Mouse (Mus musculus) stomach, embryonic 15.5 days (tissue): ENCODE measurements around the gene Hspbap1. TPM values are rescaled to one million over a fixed set of nuclear protein-coding genes. Genes with fewer than 3 reads are reported as not detected.

ENCODE experiments used
- ATAC-seq: fragments of 200-750 bp; cut with Nextera tagmentation; 2 replicates; pipeline ENCODE4 v1.8.0; 2017; ENCODE audit warnings: low read depth, moderate number of reproducible peaks, moderate TSS enrichment; ENCODE audit not compliant: insufficient read depth, low FRiP score
- H3K27ac ChIP-seq: fragments of 300-500 bp; sonication (generic); 2 replicates; pipeline ENCODE4 v1.5.1; 2015; ENCODE audit warnings: mild to moderate bottlenecking, inconsistent platforms
- H3K27me3 ChIP-seq: fragments of 300-500 bp; sonication (generic); replicated peaks from 2 replicates; pipeline ENCODE4 v1.6.1; 2015; ENCODE audit warnings: inconsistent platforms
- H3K36me3 ChIP-seq: fragments of 300-500 bp; sonication (generic); 2 replicates; pipeline ENCODE4 v1.6.1; 2015; ENCODE audit warnings: inconsistent platforms
- H3K4me1 ChIP-seq: fragments of 300-500 bp; sonication (generic); 2 replicates; pipeline ENCODE4 v1.6.1; 2015; ENCODE audit warnings: inconsistent platforms
- H3K4me2 ChIP-seq: fragments of 300-500 bp; sonication (generic); 2 replicates; pipeline ENCODE4 v1.6.1; 2015; ENCODE audit warnings: mild to moderate bottlenecking, inconsistent platforms
- H3K4me3 ChIP-seq: fragments of 300-500 bp; sonication (generic); replicated peaks from 2 replicates; pipeline ENCODE4 v1.5.1; 2015; ENCODE audit warnings: inconsistent platforms
- H3K9ac ChIP-seq: fragments of 300-500 bp; sonication (generic); 2 replicates; pipeline ENCODE4 v1.6.1; 2015; ENCODE audit warnings: inconsistent platforms
- H3K9me3 ChIP-seq: fragments of 300-500 bp; sonication (generic); 2 replicates; pipeline ENCODE4 v1.6.1; 2016; ENCODE audit warnings: inconsistent platforms
- WGBS: fragments of 180-500 bp; shearing (Covaris S2); methylation state at CpG from one replicate; pipeline ENCODE4 v1.1.7; 2015; 5-methylcytosine and 5-hydroxymethylcytosine counted together
- polyA plus RNA-seq: library from polyadenylated mRNA; unstranded; fragments of >200 nt; fragmentation: Nextera tagmentation; extraction: Ambion mirVana; gene quantifications from 2 replicates; pipeline ENCODE4 v1.2.1, GENCODE M21; 2015

Gene Hspbap1
- polyA plus RNA-seq, 1 experiment from 2014 or later = 13.8 TPM

GRCm38 (mm10) chr16:35869126-35869525 lies 99.0 kb downstream of the Hspbap1 start:
- WGBS = 46% methylated on average over 3 of the region's 3 CpGs
- no peaks in the 10 kb centered on the region for H3K36me3 ChIP-seq
- no peaks in the 10 kb centered on the region for H3K9me3 ChIP-seq
- ATAC-seq = no peak
- peak overlapping the region; percentile 29 for H3K4me2 ChIP-seq
- H3K4me1 ChIP-seq = 0 out of 2 replicates have a peak, but pooled peaks cover 4% of the 10 kb centered on the region
- H3K9ac ChIP-seq = no peak overlapping the region
- H3K27me3 ChIP-seq = no peaks in the 10 kb centered on the region
- H3K27ac ChIP-seq = no peak overlapping the region
- H3K4me3 ChIP-seq = 0 out of 2 replicates have a peak overlapping the region, but pooled peaks have one; percentile 2

- 72% methylated on average over 6 of the region's 6 CpGs for WGBS
- ATAC-seq = no peak
- H3K27me3 ChIP-seq = no peaks in the 10 kb centered on the region
- H3K36me3 ChIP-seq = no peaks in the 10 kb centered on the region
- H3K4me1 ChIP-seq = 0 out of 2 replicates have a peak, but pooled peaks cover 4% of the 10 kb centered on the region
- H3K9me3 ChIP-seq = no peaks in the 10 kb centered on the region
- H3K4me2 ChIP-seq = peak overlapping the region; percentile 29; the same call in 1 of the 2 replicates
- H3K9ac ChIP-seq = no peak overlapping the region
- H3K4me3 ChIP-seq = no peak overlapping the region
- no peak overlapping the region for H3K27ac ChIP-seq
These were observed 99.5 kb downstream of the Hspbap1 start for GRCm38 (mm10) chr16:35869656-35870055.

DNA sequence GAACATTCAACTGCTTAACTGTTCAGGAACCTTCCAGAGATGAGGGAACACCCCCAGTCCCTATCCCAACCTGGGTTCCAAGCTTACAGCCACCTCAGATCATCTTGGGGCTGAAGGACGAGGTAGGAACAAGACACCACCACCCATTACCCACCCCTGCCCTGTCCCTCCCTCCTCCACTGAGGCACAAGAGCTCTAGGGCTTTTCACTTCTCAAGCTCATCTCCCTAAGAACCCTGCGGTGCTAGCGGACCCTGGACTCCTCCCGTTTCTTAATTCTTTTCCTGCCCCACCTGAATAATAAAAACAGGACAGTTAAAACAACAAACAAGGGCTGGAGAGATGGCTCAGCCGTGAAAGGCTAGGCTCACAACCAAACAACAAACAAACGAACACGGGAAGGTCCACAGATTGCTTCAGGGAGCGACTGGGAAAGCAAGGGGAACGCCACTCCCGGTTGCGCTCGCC lies 100.4 kb downstream of the Hspbap1 start:
- 0 out of 2 replicates have a peak, but pooled peaks have one; percentile 6 for ATAC-seq
- WGBS = 3% methylated on average over 12 of the region's 12 CpGs
- no peaks in the 10 kb centered on the region for H3K36me3 ChIP-seq
- H3K4me2 ChIP-seq = peak overlapping the region; percentile 76
- no peak overlapping the region for H3K27ac ChIP-seq
- no peaks in the 10 kb centered on the region for H3K27me3 ChIP-seq
- H3K4me3 ChIP-seq = peak overlapping the region; percentile 75
- H3K9ac ChIP-seq = peak overlapping the region; percentile 60
- 0 out of 2 replicates have a peak, but pooled peaks cover 4% of the 10 kb centered on the region for H3K4me1 ChIP-seq
- no peaks in the 10 kb centered on the region for H3K9me3 ChIP-seq

- no peak within 1 kb of the TSS for H3K27ac ChIP-seq
- peak within 1 kb of the TSS; percentile 60 for H3K9ac ChIP-seq
- peak within 1 kb of the TSS; percentile 75 for H3K4me3 ChIP-seq
- 1% methylated on average over 37 of the region's 38 CpGs for WGBS
- H3K4me1 ChIP-seq = 0 out of 2 replicates have a peak, but pooled peaks cover 4% of the 10 kb centered on the region
- H3K9me3 ChIP-seq = no peaks in the 10 kb centered on the region
- H3K4me2 ChIP-seq = peak within 1 kb of the TSS; percentile 76
- ATAC-seq = peak; percentile 79
- no peaks in the 10 kb centered on the region for H3K27me3 ChIP-seq
- H3K36me3 ChIP-seq = no peaks in the 10 kb centered on the region
These were observed 101.1 kb downstream of the Hspbap1 start, which contains the start of gene Parp14 for GRCm38 (mm10) chr16:35871048-35871851. Gene Parp14 (minus strand): TSS chr16:35871544.

DNA sequence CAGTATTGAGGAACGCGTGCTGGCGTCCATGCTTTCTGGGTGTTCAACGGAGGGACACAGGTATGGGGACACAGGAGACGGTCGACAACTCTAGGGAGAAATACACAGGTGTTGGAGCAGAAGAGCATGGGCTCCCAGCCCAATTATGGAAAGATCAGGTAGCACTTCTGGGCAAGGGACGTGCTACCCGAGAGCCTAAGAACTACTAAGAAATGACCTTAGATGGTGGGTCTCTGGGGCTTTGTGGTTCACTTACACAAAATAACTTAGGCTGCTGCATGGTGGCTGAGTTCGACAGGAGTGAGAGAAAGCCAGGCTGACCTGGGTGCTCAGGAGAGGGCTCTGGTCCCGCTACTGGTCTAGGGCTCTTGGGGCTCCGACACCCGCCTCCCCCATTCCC lies 101.7 kb downstream of the Hspbap1 start:
- Histone ChIP-seq H3K36me3 (no peaks in the 10 kb centered on the region), H3K9ac (no peak overlapping the region), H3K27me3 (no peaks in the 10 kb centered on the region), H3K9me3 (no peaks in the 10 kb centered on the region), H3K4me2 (peak overlapping the region; percentile 76), H3K4me3 (peak overlapping the region; percentile 75), H3K4me1 (0 out of 2 replicates have a peak, but pooled peaks cover 4% of the 10 kb centered on the region), H3K27ac (no peak overlapping the region)
- ATAC-seq = no peak
- 16% methylated on average over 12 of the region's 12 CpGs for WGBS

DNA sequence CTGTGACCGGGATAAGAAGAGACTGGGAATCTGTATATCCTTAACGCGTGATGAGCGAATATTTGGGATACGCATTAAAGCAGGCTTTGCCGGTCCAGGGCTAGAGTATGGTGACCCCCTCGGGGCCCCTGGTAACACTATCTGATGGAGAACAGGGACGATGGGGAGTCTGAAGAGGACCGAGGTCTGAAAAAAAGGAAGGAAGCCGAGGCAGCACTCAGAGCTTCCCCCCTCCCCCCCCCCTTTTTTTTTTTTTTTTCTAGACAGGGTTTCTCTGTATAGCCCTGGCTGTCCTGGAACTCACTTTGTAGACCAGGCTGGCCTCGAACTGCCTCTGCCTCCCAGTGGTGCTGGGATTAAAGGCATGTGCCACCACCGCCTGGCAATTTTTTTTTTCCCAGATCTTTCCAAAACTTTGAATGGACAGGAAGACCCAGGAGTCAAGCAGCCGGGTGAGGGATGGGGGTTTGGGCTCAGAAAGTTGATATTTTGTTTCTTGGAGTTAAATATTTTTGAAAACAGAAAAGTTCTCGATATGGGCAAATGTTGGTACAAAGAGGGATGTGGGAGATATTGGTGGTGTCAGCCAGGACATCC lies 102.3 kb downstream of the Hspbap1 start:
- 28% methylated on average over 14 of the region's 14 CpGs for whole genome bisulfite sequencing
- no peaks in the 10 kb centered on the region for H3K36me3 ChIP-seq
- H3K4me2 ChIP-seq = peak overlapping the region; percentile 76
- no peaks in the 10 kb centered on the region for H3K27me3 ChIP-seq
- no peaks in the 10 kb centered on the region for H3K9me3 ChIP-seq
- no peak for ATAC-seq
- 0 out of 2 replicates have a peak overlapping the region, but pooled peaks have one; percentile 75 for H3K4me3 ChIP-seq
- no peak overlapping the region for H3K27ac ChIP-seq
- H3K4me1 ChIP-seq = 0 out of 2 replicates have a peak, but pooled peaks cover 4% of the 10 kb centered on the region
- H3K9ac ChIP-seq = no peak overlapping the region

DNA sequence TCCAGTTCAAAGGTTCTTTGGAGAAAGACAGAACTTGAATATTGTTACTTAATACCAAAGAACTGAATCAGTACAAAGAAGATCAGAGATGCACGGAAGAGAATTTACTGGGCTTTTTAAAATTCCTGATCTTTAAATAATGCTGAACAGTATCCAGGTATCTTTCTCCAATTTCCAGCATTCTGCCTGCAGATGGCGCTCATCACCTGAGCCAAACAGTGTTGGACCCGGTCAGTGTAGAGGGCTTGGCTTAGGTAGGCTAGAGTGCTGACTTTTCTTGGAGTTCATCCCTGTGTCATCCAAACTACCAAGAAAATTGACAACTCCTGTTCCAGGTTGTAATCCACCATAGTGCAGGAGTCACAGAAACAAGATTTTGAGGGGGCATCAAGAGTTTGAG lies 104.2 kb downstream of the Hspbap1 start:
- ATAC-seq = no peak
- H3K9ac ChIP-seq = no peak overlapping the region
- H3K4me1 ChIP-seq = 0 out of 2 replicates have a peak, but pooled peaks cover 4% of the 10 kb centered on the region
- H3K9me3 ChIP-seq = no peaks in the 10 kb centered on the region
- no peaks in the 10 kb centered on the region for H3K27me3 ChIP-seq
- no peak overlapping the region for H3K4me2 ChIP-seq
- H3K36me3 ChIP-seq = no peaks in the 10 kb centered on the region
- no peak overlapping the region for H3K4me3 ChIP-seq
- no peak overlapping the region for H3K27ac ChIP-seq
- WGBS = 28% methylated on average over 3 of the region's 3 CpGs

Other genes with a start within 250 kb of the Hspbap1 start
- gene Sema5b, start 229.2 kb upstream of the Hspbap1 start, polyA plus RNA-seq = 6.6 and 7.0 TPM in 2 replicates
- 12.5 and 13.5 TPM in 2 replicates for gene Dirc2, start 1.0 kb upstream of the Hspbap1 start, polyA plus RNA-seq
- 1.8 and 2.3 TPM in 2 replicates for gene Parp14, start 101.2 kb downstream of the Hspbap1 start, polyA plus RNA-seq
- 9.7 and 10.0 TPM in 2 replicates for gene Parp9, start 168.1 kb downstream of the Hspbap1 start, polyA plus RNA-seq
- 6.8 and 7.6 TPM in 2 replicates for gene Dtx3l, start 168.8 kb downstream of the Hspbap1 start, polyA plus RNA-seq
- gene Kpna1, start 208.4 kb downstream of the Hspbap1 start, polyA plus RNA-seq = 33.3 and 35.9 TPM in 2 replicates